Mouse (Mus musculus) megakaryocyte, embryonic 14.5 days (primary cell): Measurements from ENCODE around the gene Sdk2. TPM values are rescaled to one million over a fixed set of nuclear protein-coding genes. Genes with fewer than 3 reads are reported as not detected.

Source experiments
- H3K27me3 ChIP-seq: replicated peaks from 2 replicates; pipeline ENCODE3; 2012; ENCODE audit warnings: inconsistent platforms
- H3K36me3 ChIP-seq: replicated peaks from 2 replicates; pipeline ENCODE3; 2012; ENCODE audit warnings: low read length, inconsistent platforms, mixed read lengths
- H3K4me1 ChIP-seq: 2 replicates; pipeline ENCODE4 v1.6.1; 2012; ENCODE audit warnings: inconsistent platforms
- H3K4me3 ChIP-seq: replicated peaks from 2 replicates; pipeline ENCODE3; 2012; ENCODE audit warnings: moderate library complexity, mild to moderate bottlenecking, inconsistent platforms
- H3K9me3 ChIP-seq: 2 replicates; pipeline ENCODE4 v1.6.1; 2012; ENCODE audit warnings: inconsistent platforms
- FLI1 ChIP-seq: IDR thresholded peaks from 2 replicates; pipeline ENCODE4 v1.6.1; 2012; ENCODE audit warnings: low read length, inconsistent platforms, mixed read lengths
- GATA1 ChIP-seq: IDR thresholded peaks from 3 replicates; pipeline ENCODE4 v1.6.1; 2012; ENCODE audit warnings: mixed read lengths, low read length, inconsistent platforms, borderline replicate concordance
- polyA plus RNA-seq: library from polyadenylated mRNA; stranded (reverse); fragments of >175 nt; gene quantifications from 2 replicates; pipeline ENCODE4 v1.2.3, GENCODE M21; 2012; ENCODE audit warnings: low replicate concordance; ENCODE audit not compliant: insufficient read depth

Sdk2 gene
- polyA plus RNA-seq, 1 experiment = 0.04 TPM

- H3K9me3 ChIP-seq = no peaks in the 10 kb centered on the region
- TF ChIP-seq FLI1 (no peak), GATA1 (no peak)
- no peaks in the 10 kb centered on the region for H3K4me1 ChIP-seq
- no peak overlapping the region for H3K4me3 ChIP-seq
- H3K36me3 ChIP-seq = no peaks in the 10 kb centered on the region
- H3K27me3 ChIP-seq = peaks cover 7% of the 10 kb centered on the region
These were observed 185.0 kb downstream of the Sdk2 start for GRCm38 (mm10) chr11:113881864-113882263.

- H3K4me3 ChIP-seq = no peak overlapping the region
- H3K9me3 ChIP-seq = no peaks in the 10 kb centered on the region
- TF ChIP-seq GATA1 (no peak), FLI1 (no peak)
- H3K27me3 ChIP-seq = peaks cover 18% of the 10 kb centered on the region
- no peaks in the 10 kb centered on the region for H3K4me1 ChIP-seq
- H3K36me3 ChIP-seq = no peaks in the 10 kb centered on the region
These were observed 199.8 kb downstream of the Sdk2 start for GRCm38 (mm10) chr11:113867066-113867465.

GRCm38 (mm10) chr11:113865627-113866026 lies 201.2 kb downstream of the Sdk2 start:
- H3K27me3 ChIP-seq = peaks cover 16% of the 10 kb centered on the region
- TF ChIP-seq GATA1 (no peak), FLI1 (no peak)
- no peaks in the 10 kb centered on the region for H3K36me3 ChIP-seq
- no peaks in the 10 kb centered on the region for H3K9me3 ChIP-seq
- H3K4me1 ChIP-seq = no peaks in the 10 kb centered on the region
- no peak overlapping the region for H3K4me3 ChIP-seq

- Histone ChIP-seq H3K9me3 (peaks cover 6% of the 10 kb centered on the region; the same call in 1 of the 2 replicates), H3K4me1 (no peaks in the 10 kb centered on the region), H3K4me3 (no peak overlapping the region), H3K27me3 (peaks cover 11% of the 10 kb centered on the region), H3K36me3 (no peaks in the 10 kb centered on the region)
- TF ChIP-seq FLI1 (no peak), GATA1 (no peak)
These were observed 203.4 kb downstream of the Sdk2 start for GRCm38 (mm10) chr11:113863408-113863807.

GRCm38 (mm10) chr11:113855661-113856060 lies 211.2 kb downstream of the Sdk2 start:
- Histone ChIP-seq H3K9me3 (peaks cover 8% of the 10 kb centered on the region), H3K4me1 (no peaks in the 10 kb centered on the region), H3K27me3 (peaks cover 10% of the 10 kb centered on the region), H3K4me3 (no peak overlapping the region), H3K36me3 (no peaks in the 10 kb centered on the region)
- TF ChIP-seq GATA1 = no peak
- TF ChIP-seq FLI1 = no peak

- Histone ChIP-seq H3K4me1 (no peaks in the 10 kb centered on the region), H3K36me3 (no peaks in the 10 kb centered on the region), H3K9me3 (no peaks in the 10 kb centered on the region), H3K4me3 (no peak overlapping the region), H3K27me3 (peaks cover 24% of the 10 kb centered on the region)
- TF ChIP-seq FLI1 = no peak
- TF ChIP-seq GATA1 = no peak
These were observed 215.1 kb downstream of the Sdk2 start for GRCm38 (mm10) chr11:113851750-113852149.

- Histone ChIP-seq H3K9me3 (peaks cover 4% of the 10 kb centered on the region), H3K4me1 (no peaks in the 10 kb centered on the region), H3K4me3 (no peak overlapping the region), H3K36me3 (no peaks in the 10 kb centered on the region), H3K27me3 (peaks cover 24% of the 10 kb centered on the region)
- no peak for TF ChIP-seq FLI1
- no peak for TF ChIP-seq GATA1
These were observed 217.5 kb downstream of the Sdk2 start for GRCm38 (mm10) chr11:113849322-113849721.

GRCm38 (mm10) chr11:113843920-113844319 lies 222.9 kb downstream of the Sdk2 start:
- peaks cover 9% of the 10 kb centered on the region for H3K27me3 ChIP-seq
- peaks cover 6% of the 10 kb centered on the region for H3K9me3 ChIP-seq
- no peaks in the 10 kb centered on the region for H3K4me1 ChIP-seq
- H3K4me3 ChIP-seq = no peak overlapping the region
- H3K36me3 ChIP-seq = no peaks in the 10 kb centered on the region
- TF ChIP-seq FLI1 = no peak
- TF ChIP-seq GATA1 = no peak

- TF ChIP-seq FLI1 (no peak), GATA1 (no peak)
- Histone ChIP-seq H3K4me1 (no peaks in the 10 kb centered on the region), H3K27me3 (peaks cover 5% of the 10 kb centered on the region), H3K9me3 (peaks cover 6% of the 10 kb centered on the region), H3K4me3 (no peak overlapping the region), H3K36me3 (no peaks in the 10 kb centered on the region)
These were observed 224.0 kb downstream of the Sdk2 start for GRCm38 (mm10) chr11:113842879-113843278.

- Histone ChIP-seq H3K4me3 (no peak overlapping the region), H3K4me1 (no peaks in the 10 kb centered on the region), H3K27me3 (peaks cover 45% of the 10 kb centered on the region), H3K36me3 (no peaks in the 10 kb centered on the region), H3K9me3 (no peaks in the 10 kb centered on the region)
- no peak for TF ChIP-seq GATA1
- TF ChIP-seq FLI1 = no peak
These were observed 235.2 kb downstream of the Sdk2 start for GRCm38 (mm10) chr11:113831608-113832007.

- Histone ChIP-seq H3K4me1 (no peaks in the 10 kb centered on the region), H3K36me3 (no peaks in the 10 kb centered on the region), H3K4me3 (no peak overlapping the region), H3K9me3 (no peaks in the 10 kb centered on the region), H3K27me3 (peaks cover 70% of the 10 kb centered on the region)
- no peak for TF ChIP-seq FLI1
- no peak for TF ChIP-seq GATA1
These were observed 238.7 kb downstream of the Sdk2 start for GRCm38 (mm10) chr11:113828081-113828554.

- peaks cover 66% of the 10 kb centered on the region for H3K27me3 ChIP-seq
- peaks cover 14% of the 10 kb centered on the region for H3K4me1 ChIP-seq
- H3K4me3 ChIP-seq = no peak overlapping the region
- no peaks in the 10 kb centered on the region for H3K36me3 ChIP-seq
- no peaks in the 10 kb centered on the region for H3K9me3 ChIP-seq
- TF ChIP-seq FLI1 (no peak), GATA1 (no peak)
These were observed 246.8 kb downstream of the Sdk2 start for GRCm38 (mm10) chr11:113820005-113820404.
